Mouse (Mus musculus) cerebellum, adult 18-20 months (tissue): ENCODE measurements around the gene Ifna15.
"Not testable (repeated sequence)": the region's sequence is repeated elsewhere in the genome, so short reads cannot be mapped to it uniquely, and the experiment has no call there.

ENCODE experiments used
- DNase-seq, 2 experiments: peaks; one replicate each; pipeline ENCODE4 v3.0.0; 2021

The Ifna15 gene

GRCm38 (mm10) chr4:88558145-88558544 is at the start of gene Ifna15:
Gene Ifna15, minus strand, starts transcription at chr4:88558245.
- DNase-seq, result not testable (repeated sequence)

- no peak for DNase-seq
Observed at GRCm38 (mm10) chr4:88603276-88603675, 45.2 kb upstream of the Ifna15 start, which contains the start of gene Ifna12. Gene Ifna12, minus strand, starts transcription at chr4:88603376.

GRCm38 (mm10) chr4:88592285-88592684 is 34.2 kb upstream of the Ifna15 start, which contains the start of gene Ifna9:
Gene Ifna9, minus strand, starts transcription at chr4:88592385.
- no peak for DNase-seq

GRCm38 (mm10) chr4:88571698-88572097 is 13.7 kb upstream of the Ifna15 start, which contains the start of gene Ifna14:
Gene Ifna14, minus strand, starts transcription at chr4:88571798.
- no peak for DNase-seq

GRCm38 (mm10) chr4:88561791-88562190 is 3.7 kb upstream of the Ifna15 start:
- DNase-seq, result peak; percentile 59 to 71

GRCm38 (mm10) chr4:88550161-88550945 is 7.7 kb downstream of the Ifna15 start:
- DNase-seq, result peak; percentile 64 to 67

- peak; percentile 34 to 48 for DNase-seq
Observed at GRCm38 (mm10) chr4:88547986-88548385, 10.1 kb downstream of the Ifna15 start.

- DNase-seq, result no peak
Observed at GRCm38 (mm10) chr4:88543649-88544234, 14.3 kb downstream of the Ifna15 start.

GRCm38 (mm10) chr4:88537328-88537727 is 20.7 kb downstream of the Ifna15 start:
- DNase-seq, result no peak

GRCm38 (mm10) chr4:88536640-88537039 is 21.4 kb downstream of the Ifna15 start:
- no peak for DNase-seq

- DNase-seq, result no peak
Observed at GRCm38 (mm10) chr4:88535742-88536141, 22.3 kb downstream of the Ifna15 start.

- DNase-seq, result no peak
Observed at GRCm38 (mm10) chr4:88534903-88535302, 23.1 kb downstream of the Ifna15 start.

- no peak for DNase-seq
Observed at GRCm38 (mm10) chr4:88533499-88533898, 24.5 kb downstream of the Ifna15 start.

- DNase-seq, result no peak
Observed at GRCm38 (mm10) chr4:88530892-88531291, 27.2 kb downstream of the Ifna15 start.

GRCm38 (mm10) chr4:88530271-88530670 is 27.8 kb downstream of the Ifna15 start:
- no peak for DNase-seq

- DNase-seq, result no peak
Observed at GRCm38 (mm10) chr4:88526379-88527049, 31.5 kb downstream of the Ifna15 start.

- DNase-seq, result no peak
Observed at GRCm38 (mm10) chr4:88525393-88525792, 32.7 kb downstream of the Ifna15 start.

GRCm38 (mm10) chr4:88523241-88523640 is 34.8 kb downstream of the Ifna15 start:
- no peak for DNase-seq

GRCm38 (mm10) chr4:88522674-88523073 is 35.4 kb downstream of the Ifna15 start, which contains the start of gene Ifnb1:
Gene Ifnb1, minus strand, starts transcription at chr4:88522774.
- DNase-seq, result no peak

- DNase-seq, result no peak
Observed at GRCm38 (mm10) chr4:88517957-88518356, 40.1 kb downstream of the Ifna15 start.

GRCm38 (mm10) chr4:88515711-88516211 is 42.3 kb downstream of the Ifna15 start:
- no peak for DNase-seq

- no peak for DNase-seq
Observed at GRCm38 (mm10) chr4:88515250-88515649, 42.8 kb downstream of the Ifna15 start.

GRCm38 (mm10) chr4:88514403-88514802 is 43.6 kb downstream of the Ifna15 start:
- DNase-seq, result peak in 1 of 2 experiments; percentile 11
